Mouse (Mus musculus) forebrain, embryonic 10.5 days (tissue): ENCODE data around the gene Ngfr. TPM values are rescaled to one million over a fixed set of nuclear protein-coding genes. Genes with fewer than 3 reads are reported as not detected.
"Not testable (repeated sequence)": the region's sequence is repeated elsewhere in the genome, so short reads cannot be mapped to it uniquely, and the experiment has no call there.

Source experiments
- DNase-seq: peaks from one replicate; pipeline ENCODE4 v3.0.0-alpha.2; 2017; ENCODE audit warnings: low spot score; ENCODE audit errors: extremely low spot score
- H3K27ac ChIP-seq: fragments of 300-500 bp; sonication (generic); 2 replicates; pipeline ENCODE4 v1.5.1; 2016; ENCODE audit warnings: mild to moderate bottlenecking
- H3K27me3 ChIP-seq: fragments of 300-500 bp; sonication (generic); 2 replicates; pipeline ENCODE4 v1.6.1; 2016; ENCODE audit warnings: mild to moderate bottlenecking; ENCODE audit not compliant: poor library complexity, severe bottlenecking
- H3K36me3 ChIP-seq: fragments of 300-500 bp; sonication (generic); replicated peaks from 2 replicates; pipeline ENCODE4 v1.6.1; 2016; ENCODE audit warnings: mild to moderate bottlenecking, moderate library complexity
- H3K4me1 ChIP-seq: fragments of 300-500 bp; sonication (generic); 2 replicates; pipeline ENCODE4 v1.6.1; 2016
- H3K4me3 ChIP-seq: fragments of 300-500 bp; sonication (generic); 2 replicates; pipeline ENCODE4 v1.5.1; 2016; ENCODE audit warnings: mild to moderate bottlenecking, moderate library complexity
- H3K9me3 ChIP-seq: fragments of 300-500 bp; sonication (generic); 2 replicates; pipeline ENCODE4 v1.6.1; 2016; ENCODE audit warnings: mild to moderate bottlenecking, moderate library complexity
- WGBS: fragments of 180-500 bp; shearing (Covaris S2); methylation state at CpG from one replicate; pipeline ENCODE4 v1.1.7; 2016; 5-methylcytosine and 5-hydroxymethylcytosine counted together
- polyA plus RNA-seq: library from polyadenylated mRNA; unstranded; fragments of >200 nt; fragmentation: Nextera tagmentation; extraction: Ambion mirVana; gene quantifications from 2 replicates; pipeline ENCODE4 v1.2.1, GENCODE M21; 2016

Ngfr gene
- polyA plus RNA-seq, 1 experiment from 2014 or later = 12.3 TPM

DNA sequence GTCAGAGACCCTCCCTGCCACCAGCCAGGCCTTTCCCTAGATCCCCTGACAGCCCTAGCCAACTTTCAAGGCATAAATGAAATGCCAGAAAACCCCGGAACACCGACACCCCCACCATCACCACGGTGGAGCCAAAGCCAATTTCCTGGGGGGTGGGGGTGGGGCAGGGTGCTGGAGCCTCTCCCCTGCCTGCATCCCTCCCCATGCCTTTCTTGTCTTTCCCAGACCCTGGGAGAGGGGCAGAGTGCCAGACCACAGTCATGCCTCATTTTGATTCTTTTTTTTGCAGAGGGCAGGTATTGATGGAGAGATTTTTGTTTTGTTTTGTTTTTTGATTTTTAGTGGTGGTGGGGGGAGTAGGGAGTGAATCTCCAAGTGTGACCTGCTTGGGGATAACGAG is 23.7 kb upstream of the Ngfr start:
- H3K27me3 ChIP-seq = peaks cover 56% of the 10 kb centered on the region
- WGBS = 40% methylated on average over 4 of the region's 4 CpGs
- H3K27ac ChIP-seq = no peak overlapping the region
- peaks cover 41% of the 10 kb centered on the region for H3K4me1 ChIP-seq
- no peak for DNase-seq
- no peak overlapping the region for H3K4me3 ChIP-seq
- H3K9me3 ChIP-seq = no peaks in the 10 kb centered on the region
- H3K36me3 ChIP-seq = no peaks in the 10 kb centered on the region

DNA sequence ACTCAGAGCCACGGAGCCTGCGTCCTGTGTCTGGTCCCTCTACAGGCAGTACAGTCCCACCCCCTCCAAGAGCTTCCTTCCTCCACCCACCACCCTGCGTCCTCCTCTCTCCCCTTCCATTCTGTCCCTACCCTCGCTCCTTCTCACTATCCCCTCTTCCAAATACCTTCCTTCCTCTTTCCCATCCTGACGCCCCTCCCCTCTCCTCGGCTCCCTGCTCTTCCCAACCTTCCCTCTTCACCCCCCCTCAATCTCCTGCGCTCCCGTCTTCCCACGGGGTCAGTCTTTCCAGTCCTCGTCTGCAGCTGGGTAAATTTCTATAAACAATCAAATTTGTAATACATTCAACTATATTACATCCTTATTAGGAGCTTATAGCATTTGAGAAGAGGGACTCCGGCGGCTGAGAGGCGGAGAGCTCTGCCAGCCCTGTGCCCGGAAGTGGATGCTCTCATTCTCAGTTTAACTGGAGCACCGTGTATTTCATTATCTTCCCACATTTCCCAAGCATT is 22.9 kb upstream of the Ngfr start:
- Histone ChIP-seq H3K27me3 (peaks cover 56% of the 10 kb centered on the region), H3K4me3 (peak overlapping the region; percentile 38), H3K9me3 (no peaks in the 10 kb centered on the region), H3K4me1 (peaks cover 40% of the 10 kb centered on the region), H3K36me3 (no peaks in the 10 kb centered on the region), H3K27ac (0 out of 2 replicates have a peak overlapping the region, but pooled peaks have one; percentile 21)
- DNase-seq = no peak
- WGBS = 26% methylated on average over 15 of the region's 15 CpGs

DNA sequence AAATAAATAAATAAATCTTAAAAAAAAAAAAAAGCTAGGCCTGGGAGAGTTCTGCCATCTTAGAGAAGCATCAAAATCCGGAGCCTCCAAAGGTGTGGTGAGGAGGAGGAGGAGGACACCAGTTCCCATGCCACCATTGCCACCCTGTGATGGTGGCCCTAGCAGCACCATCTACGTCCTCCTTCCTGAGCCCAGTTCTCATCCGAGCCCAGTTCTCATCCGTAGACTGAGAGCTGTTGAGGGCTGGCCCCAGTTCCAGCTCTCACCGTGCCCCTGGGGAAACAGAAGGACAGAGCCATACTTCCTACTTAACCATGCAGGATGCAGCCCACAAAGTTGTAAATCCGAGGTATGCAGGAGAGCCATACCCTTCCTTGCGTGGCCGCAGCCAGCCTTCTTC is 22.4 kb upstream of the Ngfr start:
- 45% methylated on average over 8 of the region's 8 CpGs for WGBS
- Histone ChIP-seq H3K4me1 (peaks cover 34% of the 10 kb centered on the region), H3K27ac (no peak overlapping the region), H3K36me3 (no peaks in the 10 kb centered on the region), H3K9me3 (no peaks in the 10 kb centered on the region), H3K27me3 (peaks cover 50% of the 10 kb centered on the region), H3K4me3 (peak overlapping the region; percentile 38)
- DNase-seq = no peak

DNA sequence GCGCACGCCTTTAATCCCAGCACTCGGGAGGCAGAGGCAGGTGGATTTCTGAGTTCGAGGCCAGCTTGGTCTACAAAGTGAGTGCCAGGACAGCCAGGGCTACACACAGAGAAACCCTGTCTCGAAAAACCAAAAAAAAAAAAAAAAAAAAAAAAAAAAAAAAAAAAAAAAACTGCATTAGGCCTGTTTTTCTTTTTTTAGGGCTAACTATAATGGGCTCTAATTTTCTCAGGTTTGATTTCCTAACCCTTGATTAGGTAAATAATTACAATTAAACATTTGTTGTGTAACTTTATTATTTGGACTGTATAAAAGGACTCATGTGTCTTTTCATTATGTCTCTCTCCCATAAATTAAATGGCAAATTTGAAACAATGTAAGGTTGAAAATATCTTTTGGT is 19.8 kb upstream of the Ngfr start:
- 95% methylated on average over 4 of the region's 5 CpGs for WGBS
- H3K4me1 ChIP-seq = peaks cover 24% of the 10 kb centered on the region
- not testable (repeated sequence) for H3K9me3 ChIP-seq, DNase-seq, H3K36me3 ChIP-seq, H3K4me3 ChIP-seq, H3K27ac ChIP-seq
- peaks cover 30% of the 10 kb centered on the region for H3K27me3 ChIP-seq

DNA sequence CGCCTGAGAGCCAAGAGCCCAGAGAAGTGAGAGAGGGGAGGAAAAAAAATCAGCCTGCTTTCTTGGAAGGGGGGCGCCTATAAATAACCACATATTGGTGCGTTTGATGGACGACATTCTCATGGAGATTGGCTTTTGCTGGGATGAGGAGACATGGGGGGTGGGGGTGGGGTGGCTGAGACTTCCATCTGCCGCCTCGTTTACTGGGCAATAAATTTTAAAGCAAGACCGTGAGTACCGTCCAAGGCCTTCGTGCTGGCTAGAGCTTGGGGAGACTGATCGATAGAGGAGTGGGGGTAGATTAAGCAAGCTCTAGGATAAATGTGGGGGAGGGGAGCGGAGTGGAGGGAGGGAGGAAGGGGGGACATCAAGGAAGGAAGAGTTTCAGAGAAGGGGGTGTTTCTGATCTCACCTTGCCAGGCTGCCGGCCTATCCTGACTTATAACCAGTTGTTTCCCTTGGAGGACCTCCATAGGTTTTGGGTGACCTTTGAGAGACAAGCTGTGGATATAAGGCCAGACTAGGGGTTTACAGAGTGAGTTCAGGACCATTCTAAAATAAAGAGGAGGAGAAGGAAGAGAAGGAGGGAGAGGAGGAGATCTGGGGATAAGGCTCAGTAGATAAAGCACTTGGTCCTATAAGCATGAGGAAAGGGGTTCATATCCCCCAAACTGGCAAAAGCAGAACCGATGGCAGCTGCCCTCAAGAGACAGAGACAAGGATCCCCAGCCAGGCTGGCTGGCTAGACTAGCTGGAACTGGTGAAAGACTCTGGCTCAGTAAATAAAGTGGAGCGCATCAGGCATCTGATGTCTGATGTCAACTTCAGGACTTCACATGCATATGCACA is 10.9 kb upstream of the Ngfr start:
- WGBS = 32% methylated on average over 14 of the region's 14 CpGs
- Histone ChIP-seq H3K4me3 (no peak overlapping the region), H3K9me3 (no peaks in the 10 kb centered on the region; the same call in 1 of the 2 replicates), H3K4me1 (peaks cover 44% of the 10 kb centered on the region), H3K36me3 (no peaks in the 10 kb centered on the region), H3K27ac (no peak overlapping the region), H3K27me3 (peaks cover 76% of the 10 kb centered on the region)
- DNase-seq = no peak

DNA sequence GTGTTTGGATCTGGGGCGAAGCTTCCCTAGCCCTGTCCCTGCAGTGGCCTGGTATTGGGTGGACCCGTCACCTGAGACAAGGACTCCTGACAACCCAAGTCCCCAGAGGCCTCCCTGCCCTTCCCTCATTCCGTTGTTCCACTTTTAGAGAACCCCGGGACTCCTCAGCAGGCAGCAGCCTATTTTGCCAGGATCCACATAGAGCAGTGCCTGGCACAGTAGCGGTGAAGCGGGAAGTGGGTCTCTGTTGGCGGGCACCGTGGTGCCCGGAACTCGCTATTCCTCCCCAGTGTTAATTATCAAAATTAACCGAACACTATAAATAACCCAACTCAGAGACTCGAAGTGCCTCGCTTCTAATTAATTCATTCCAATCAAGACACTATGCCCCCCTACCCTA is 10.2 kb upstream of the Ngfr start:
- DNase-seq = no peak
- H3K4me3 ChIP-seq = no peak overlapping the region
- H3K9me3 ChIP-seq = no peaks in the 10 kb centered on the region; the same call in 1 of the 2 replicates
- no peak overlapping the region for H3K27ac ChIP-seq
- H3K4me1 ChIP-seq = peaks cover 44% of the 10 kb centered on the region
- H3K27me3 ChIP-seq = peaks cover 83% of the 10 kb centered on the region
- H3K36me3 ChIP-seq = no peaks in the 10 kb centered on the region
- WGBS = 29% methylated on average over 13 of the region's 13 CpGs

DNA sequence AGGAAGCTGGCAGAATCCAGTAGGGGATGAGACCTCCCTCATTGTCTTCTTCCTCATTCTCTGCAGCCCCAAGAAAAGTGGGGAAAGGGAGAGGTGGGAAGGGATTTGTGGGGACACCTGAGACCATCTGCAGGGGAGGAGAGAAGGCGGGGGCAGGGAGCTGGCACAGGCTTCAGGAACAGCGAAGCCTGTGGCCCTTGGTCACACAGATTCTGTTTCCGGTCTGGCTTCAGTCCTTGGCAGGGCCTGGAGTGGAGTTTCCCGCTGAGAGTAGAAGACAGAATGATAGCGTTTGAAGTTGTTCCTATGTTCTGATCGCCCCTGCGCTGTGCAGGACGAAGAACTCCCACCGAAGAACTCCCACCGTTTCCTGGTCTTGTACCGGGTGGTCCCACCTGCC is 9.2 kb upstream of the Ngfr start:
- Histone ChIP-seq H3K36me3 (no peaks in the 10 kb centered on the region), H3K4me3 (no peak overlapping the region), H3K27me3 (peaks cover 94% of the 10 kb centered on the region), H3K27ac (peak overlapping the region; percentile 25; the same call in 1 of the 2 replicates), H3K4me1 (peaks cover 44% of the 10 kb centered on the region), H3K9me3 (no peaks in the 10 kb centered on the region)
- 38% methylated on average over 11 of the region's 11 CpGs for whole genome bisulfite sequencing
- no peak for DNase-seq

DNA sequence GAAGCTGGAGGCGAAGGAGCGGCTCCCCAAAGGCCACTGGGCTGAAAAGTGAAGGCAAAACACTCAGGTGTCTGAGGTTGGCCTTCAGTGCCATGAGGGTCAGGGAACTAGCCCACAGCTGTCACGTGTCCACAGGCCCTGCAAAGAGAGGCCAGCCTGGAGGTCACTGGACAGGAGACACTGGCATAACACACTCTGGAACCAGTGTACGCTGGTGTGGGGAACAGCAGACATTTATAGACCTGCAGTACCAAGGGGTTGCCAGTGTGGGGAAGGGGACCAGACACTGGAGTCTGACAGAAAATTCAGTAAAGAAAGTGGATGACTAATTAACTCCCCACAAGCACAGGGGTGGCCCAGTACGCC is 8.6 kb upstream of the Ngfr start:
- peaks cover 99% of the 10 kb centered on the region for H3K27me3 ChIP-seq
- peak overlapping the region; percentile 25; the same call in 1 of the 2 replicates for H3K27ac ChIP-seq
- no peak for DNase-seq
- no peaks in the 10 kb centered on the region for H3K36me3 ChIP-seq
- H3K4me3 ChIP-seq = no peak overlapping the region
- WGBS = 23% methylated on average over 5 of the region's 5 CpGs
- H3K4me1 ChIP-seq = peaks cover 44% of the 10 kb centered on the region
- H3K9me3 ChIP-seq = no peaks in the 10 kb centered on the region

DNA sequence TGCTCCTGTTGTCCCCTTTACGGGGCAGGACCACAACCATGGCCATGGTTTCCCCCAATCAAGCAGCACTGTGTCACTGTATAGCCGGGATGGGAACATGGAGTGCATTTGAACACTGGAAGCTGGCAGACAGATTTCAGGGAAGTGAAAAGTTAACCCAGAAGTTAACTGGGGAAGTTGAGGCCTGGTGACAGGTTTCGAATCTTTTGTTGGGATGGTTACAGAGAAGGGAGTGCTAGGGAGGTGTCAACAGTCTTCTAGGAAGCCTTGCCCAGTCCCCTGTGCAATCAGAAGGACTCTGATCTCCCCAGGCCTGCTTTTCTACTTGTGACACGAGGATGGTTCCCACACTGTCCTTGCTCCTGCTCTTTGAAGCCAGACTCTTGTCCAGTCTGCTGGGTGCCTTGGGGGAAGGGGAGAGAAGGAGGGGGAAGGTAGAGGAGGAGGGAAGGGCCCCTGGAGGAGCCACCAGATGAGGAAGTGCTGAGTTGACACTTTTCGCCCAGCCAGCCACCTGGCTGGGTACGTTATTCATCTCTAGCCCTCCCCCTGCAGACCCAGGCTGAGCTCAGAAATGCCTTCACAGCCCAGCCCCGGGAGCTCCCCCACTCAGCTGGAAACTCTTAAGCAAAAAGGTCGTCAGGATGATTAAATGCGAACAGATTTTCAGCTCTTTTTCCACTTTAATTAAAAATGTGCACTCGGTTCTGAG is 8.1 kb upstream of the Ngfr start:
- WGBS = 20% methylated on average over 10 of the region's 10 CpGs
- H3K4me1 ChIP-seq = peaks cover 44% of the 10 kb centered on the region
- H3K36me3 ChIP-seq = no peaks in the 10 kb centered on the region
- H3K9me3 ChIP-seq = no peaks in the 10 kb centered on the region
- DNase-seq = no peak
- H3K4me3 ChIP-seq = no peak overlapping the region
- peak overlapping the region; percentile 9; the same call in 1 of the 2 replicates for H3K27ac ChIP-seq
- H3K27me3 ChIP-seq = peaks cover 99% of the 10 kb centered on the region

DNA sequence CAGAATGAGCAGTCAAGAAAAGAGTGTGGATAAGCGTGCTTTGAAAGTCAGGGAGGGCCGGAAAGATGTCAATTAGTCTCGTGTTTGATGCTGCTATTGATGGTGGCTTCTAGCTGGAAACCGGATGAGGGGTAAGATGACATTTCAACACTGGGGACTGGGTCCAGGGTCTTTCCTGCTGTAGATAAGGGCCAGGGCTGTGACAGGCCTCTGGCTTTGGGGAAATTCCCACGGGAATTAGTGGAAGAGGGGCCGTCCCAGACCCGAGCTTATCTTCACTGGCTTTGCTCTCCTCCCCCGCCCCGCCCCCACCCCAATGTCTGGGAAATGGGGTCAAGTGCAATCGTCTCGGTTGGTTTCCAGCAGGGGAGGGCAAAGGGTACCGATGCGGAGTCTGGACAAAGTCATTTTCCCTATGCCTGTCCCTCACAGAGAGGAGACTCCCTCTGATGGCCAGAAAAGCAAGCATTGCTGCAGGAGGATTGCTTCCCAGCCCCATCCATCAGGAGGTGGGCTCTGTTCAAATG is 7.2 kb upstream of the Ngfr start:
- Histone ChIP-seq H3K9me3 (no peaks in the 10 kb centered on the region), H3K4me3 (no peak overlapping the region), H3K4me1 (peaks cover 44% of the 10 kb centered on the region), H3K27ac (no peak overlapping the region), H3K27me3 (peaks cover 99% of the 10 kb centered on the region), H3K36me3 (no peaks in the 10 kb centered on the region)
- 19% methylated on average over 13 of the region's 13 CpGs for WGBS
- DNase-seq = no peak

DNA sequence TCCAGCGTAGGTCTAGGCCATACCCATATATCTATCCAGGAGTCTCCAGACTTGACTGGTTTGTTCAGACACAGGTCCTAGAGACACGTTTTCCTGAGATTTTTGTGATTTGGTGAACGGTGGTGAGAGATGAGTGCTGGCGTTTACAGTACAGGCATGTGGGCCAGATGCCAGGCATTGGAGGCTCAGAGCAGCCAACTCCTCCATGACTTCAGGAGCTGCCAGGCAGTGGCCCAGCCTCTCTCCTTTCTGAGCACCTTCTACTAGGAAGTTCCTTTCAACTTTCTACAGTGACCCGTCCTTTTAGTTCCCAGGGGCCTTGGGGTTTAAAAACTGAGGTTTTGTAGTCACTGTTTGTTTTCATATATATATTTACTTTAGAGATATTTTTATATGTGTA is 6.0 kb upstream of the Ngfr start:
- H3K27ac ChIP-seq = no peak overlapping the region
- H3K4me1 ChIP-seq = peaks cover 50% of the 10 kb centered on the region
- no peaks in the 10 kb centered on the region for H3K36me3 ChIP-seq
- H3K4me3 ChIP-seq = no peak overlapping the region
- peaks cover 99% of the 10 kb centered on the region for H3K27me3 ChIP-seq
- WGBS = 86% methylated on average over 5 of the region's 5 CpGs
- no peak for DNase-seq
- H3K9me3 ChIP-seq = no peaks in the 10 kb centered on the region

DNA sequence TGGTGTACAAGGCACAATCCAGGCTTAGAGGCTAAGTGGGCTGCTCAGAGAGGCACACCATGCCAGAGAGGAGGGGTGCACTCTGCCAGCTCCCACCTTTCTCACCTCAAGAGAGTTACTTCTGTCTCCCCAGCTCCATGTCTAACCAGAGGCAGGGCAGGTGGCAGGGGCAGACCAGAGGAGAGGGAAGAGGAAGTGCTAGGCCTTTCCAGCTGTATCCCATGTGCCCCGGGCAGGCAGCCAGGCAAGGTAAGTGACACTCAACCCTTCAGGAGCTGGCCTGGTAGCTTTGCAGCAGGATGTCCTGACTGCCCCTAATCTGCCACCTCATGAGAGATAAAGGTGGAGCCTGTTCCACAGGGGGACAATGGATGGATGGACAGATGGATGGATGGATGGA is 5.2 kb upstream of the Ngfr start:
- WGBS = 88% methylated on average over 1 of the region's 1 CpGs
- Histone ChIP-seq H3K36me3 (no peaks in the 10 kb centered on the region), H3K27me3 (peaks cover 99% of the 10 kb centered on the region), H3K4me1 (peaks cover 44% of the 10 kb centered on the region), H3K4me3 (no peak overlapping the region), H3K9me3 (no peaks in the 10 kb centered on the region), H3K27ac (no peak overlapping the region)
- no peak for DNase-seq

DNA sequence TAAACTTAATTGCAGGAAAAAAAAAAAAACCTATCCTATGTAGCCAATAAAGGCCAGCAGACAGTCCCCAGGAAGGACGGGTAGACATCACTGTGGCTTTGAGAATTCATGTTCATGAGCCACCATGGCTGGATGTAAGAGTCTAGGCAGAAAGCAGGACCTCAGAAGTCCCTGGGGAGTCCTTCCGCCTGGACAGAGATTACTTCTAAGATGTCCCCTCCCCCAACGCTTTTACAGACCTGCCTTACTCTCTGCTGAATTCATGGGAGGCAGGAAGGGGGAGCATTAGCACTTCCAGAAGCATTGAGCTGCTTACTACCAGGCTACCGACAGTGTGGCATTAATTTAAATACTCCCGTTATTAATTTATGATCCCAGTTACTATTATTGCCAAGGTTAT is 1.7 kb upstream of the Ngfr start:
- no peaks in the 10 kb centered on the region for H3K36me3 ChIP-seq
- WGBS = 42% methylated on average over 5 of the region's 5 CpGs
- DNase-seq = no peak
- peaks cover 99% of the 10 kb centered on the region for H3K27me3 ChIP-seq
- no peak overlapping the region for H3K27ac ChIP-seq
- H3K9me3 ChIP-seq = no peaks in the 10 kb centered on the region
- H3K4me1 ChIP-seq = peaks cover 44% of the 10 kb centered on the region
- H3K4me3 ChIP-seq = no peak overlapping the region
